Mouse (Mus musculus): ENCODE results near the gene Rap1b. TPM values are rescaled to one million over a fixed set of nuclear protein-coding genes. Genes with fewer than 3 reads are reported as not detected.

Gene Rap1b
- polyA plus RNA-seq, 1 experiment from 2014 or later = 135 TPM

DNA sequence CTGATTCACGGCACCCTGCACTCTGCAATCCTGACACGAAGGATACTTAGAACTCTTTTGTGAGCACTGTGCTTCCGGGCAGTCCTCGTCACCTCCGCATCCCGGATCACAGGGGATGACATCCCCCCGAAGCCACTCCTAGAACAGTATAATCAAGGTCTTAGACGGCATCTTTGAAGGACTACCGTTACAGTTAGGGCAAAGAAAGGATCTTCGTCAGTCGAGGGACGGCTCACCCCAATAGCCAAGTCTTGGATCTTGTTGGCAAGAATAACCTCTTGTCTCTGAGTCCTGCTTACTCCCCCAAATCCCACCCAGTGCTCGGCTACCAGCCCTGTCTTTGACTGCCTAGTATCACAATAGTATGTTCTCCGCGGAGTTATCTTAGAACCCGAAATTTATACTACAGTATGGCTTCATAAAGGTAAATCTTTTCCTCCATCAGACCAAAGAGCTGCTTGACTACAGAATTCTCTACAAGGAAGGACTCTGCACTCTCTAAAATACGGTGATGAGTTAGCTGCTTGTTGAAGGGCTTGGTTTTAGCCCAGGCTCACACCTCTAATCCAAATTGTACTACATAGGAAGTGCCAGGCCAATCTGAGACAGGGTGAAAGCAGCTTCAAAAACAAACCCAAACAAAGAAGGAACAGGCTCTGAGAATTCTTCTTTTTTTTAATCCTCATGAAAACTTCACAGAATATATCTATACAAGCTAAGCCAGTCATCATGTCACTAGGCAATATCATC is 55.2 kb downstream of the Rap1b start:
- no peak overlapping the region for H3K9ac ChIP-seq (ENCODE audit: low read length)
- no peak overlapping the region for H3K4me3 ChIP-seq (ENCODE audit: low read length)
- H3K36me3 ChIP-seq (ENCODE audit: control insufficient read depth, insufficient read depth) = peaks cover 17% of the 10 kb centered on the region
- peaks cover 11% of the 10 kb centered on the region for H3K4me1 ChIP-seq (ENCODE audit: control insufficient read depth, insufficient read depth, low read length)
- WGBS = 92% methylated on average over 17 of the region's 17 CpGs
- no peaks in the 10 kb centered on the region for H3K27me3 ChIP-seq (ENCODE audit: control insufficient read depth, insufficient read depth, low read length)
- no peak overlapping the region for H3K4me2 ChIP-seq (ENCODE audit: low read depth, low read length)
- no peak overlapping the region for H3K27ac ChIP-seq (ENCODE audit: low read length)
- no peaks in the 10 kb centered on the region for H3K9me3 ChIP-seq (replicated peaks; ENCODE audit: control insufficient read depth, low read length)
- no peak for ATAC-seq (replicated peaks; ENCODE audit: extremely low read depth, insufficient read depth, low FRiP score)

DNA sequence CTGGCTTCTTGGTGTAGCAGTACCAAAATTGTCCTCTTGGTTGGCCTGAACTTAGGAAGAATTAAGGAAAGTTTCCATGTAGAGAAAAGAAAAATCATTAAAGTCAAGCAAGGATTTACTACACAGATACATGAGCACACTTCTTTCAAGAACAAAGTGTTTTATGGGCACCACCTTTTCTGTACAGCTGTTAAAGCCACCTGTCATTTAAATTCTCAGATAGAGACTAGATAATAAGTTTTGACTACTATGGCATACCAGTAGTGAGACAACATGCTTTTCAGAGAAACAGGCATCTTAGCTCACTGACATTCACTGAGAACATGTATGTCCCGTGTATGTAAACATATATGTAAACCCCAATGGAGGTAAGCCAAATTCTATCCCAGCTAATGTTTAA is 55.8 kb downstream of the Rap1b start:
- H3K27ac ChIP-seq (ENCODE audit: low read length) = no peak overlapping the region
- H3K4me1 ChIP-seq (ENCODE audit: control insufficient read depth, insufficient read depth, low read length) = peaks cover 11% of the 10 kb centered on the region
- H3K9me3 ChIP-seq (replicated peaks; ENCODE audit: control insufficient read depth, low read length) = no peaks in the 10 kb centered on the region
- H3K4me2 ChIP-seq (ENCODE audit: low read depth, low read length) = no peak overlapping the region
- ATAC-seq (replicated peaks; ENCODE audit: extremely low read depth, insufficient read depth, low FRiP score) = no peak
- H3K4me3 ChIP-seq (ENCODE audit: low read length) = no peak overlapping the region
- peaks cover 20% of the 10 kb centered on the region for H3K36me3 ChIP-seq (ENCODE audit: control insufficient read depth, insufficient read depth)
- H3K27me3 ChIP-seq (ENCODE audit: control insufficient read depth, insufficient read depth, low read length) = no peaks in the 10 kb centered on the region
- H3K9ac ChIP-seq (ENCODE audit: low read length) = no peak overlapping the region
- WGBS = 87% methylated on average over 1 of the region's 1 CpGs

GRCm38 (mm10) chr10:117784646-117785045 is 61.2 kb downstream of the Rap1b start:
- peaks cover 51% of the 10 kb centered on the region for H3K36me3 ChIP-seq (ENCODE audit: control insufficient read depth, insufficient read depth)
- H3K4me3 ChIP-seq (ENCODE audit: low read length) = no peak overlapping the region
- WGBS = 86% methylated on average over 7 of the region's 7 CpGs
- no peaks in the 10 kb centered on the region for H3K27me3 ChIP-seq (ENCODE audit: control insufficient read depth, insufficient read depth, low read length)
- no peak overlapping the region for H3K4me2 ChIP-seq (ENCODE audit: low read depth, low read length)
- ATAC-seq (replicated peaks; ENCODE audit: extremely low read depth, insufficient read depth, low FRiP score) = no peak
- no peak overlapping the region for H3K27ac ChIP-seq (ENCODE audit: low read length)
- H3K9ac ChIP-seq (ENCODE audit: low read length) = no peak overlapping the region
- H3K9me3 ChIP-seq (replicated peaks; ENCODE audit: control insufficient read depth, low read length) = no peaks in the 10 kb centered on the region
- H3K4me1 ChIP-seq (ENCODE audit: control insufficient read depth, insufficient read depth, low read length) = no peaks in the 10 kb centered on the region

- peaks cover 51% of the 10 kb centered on the region for H3K36me3 ChIP-seq (ENCODE audit: control insufficient read depth, insufficient read depth)
- 92% methylated on average over 13 of the region's 13 CpGs for WGBS
- no peak for ATAC-seq (replicated peaks; ENCODE audit: extremely low read depth, insufficient read depth, low FRiP score)
Measured at GRCm38 (mm10) chr10:117783786-117784420, 61.9 kb downstream of the Rap1b start.

DNA sequence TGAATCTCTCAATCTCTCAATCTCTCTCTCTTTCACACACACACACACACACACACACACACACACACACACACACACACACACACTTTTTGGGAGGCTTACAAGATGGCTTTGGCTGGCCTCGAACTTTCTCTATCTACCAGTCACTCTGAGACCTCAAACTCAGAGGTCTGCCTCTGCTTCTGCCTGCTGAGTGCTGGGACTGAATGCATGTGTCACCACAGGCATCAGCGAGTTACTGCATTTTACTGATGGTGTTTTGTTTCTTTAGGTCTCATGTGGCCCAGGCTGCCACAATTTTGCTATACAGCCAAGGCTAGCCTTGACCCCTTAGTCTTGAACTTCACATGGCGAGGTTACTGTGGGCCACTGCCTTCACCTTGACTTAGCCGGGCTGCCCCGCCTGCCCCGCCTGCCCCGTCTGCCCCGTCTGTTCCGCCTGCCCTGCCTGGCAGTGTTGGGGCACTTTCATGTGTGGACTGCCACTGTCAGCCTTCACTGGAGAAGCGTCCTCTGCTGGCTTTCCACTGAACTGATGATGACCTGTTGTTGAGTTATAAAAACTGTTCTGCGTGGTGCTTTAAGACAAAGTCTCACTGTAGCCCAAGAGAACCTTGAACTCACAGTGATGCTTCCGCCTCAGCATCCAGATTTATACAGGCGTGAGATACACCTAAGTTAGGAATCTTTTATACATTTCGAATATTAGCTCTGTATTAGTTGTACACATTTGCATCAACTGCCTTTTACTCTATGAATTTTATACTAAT is 63.2 kb downstream of the Rap1b start:
- H3K4me2 ChIP-seq (ENCODE audit: low read depth, low read length) = no peak overlapping the region
- H3K4me3 ChIP-seq (ENCODE audit: low read length) = no peak overlapping the region
- ATAC-seq (replicated peaks; ENCODE audit: extremely low read depth, insufficient read depth, low FRiP score) = no peak
- no peak overlapping the region for H3K9ac ChIP-seq (ENCODE audit: low read length)
- WGBS = 94% methylated on average over 14 of the region's 14 CpGs
- H3K9me3 ChIP-seq (replicated peaks; ENCODE audit: control insufficient read depth, low read length) = no peaks in the 10 kb centered on the region
- H3K36me3 ChIP-seq (ENCODE audit: control insufficient read depth, insufficient read depth) = peaks cover 53% of the 10 kb centered on the region
- no peak overlapping the region for H3K27ac ChIP-seq (ENCODE audit: low read length)
- no peaks in the 10 kb centered on the region for H3K27me3 ChIP-seq (ENCODE audit: control insufficient read depth, insufficient read depth, low read length)
- no peaks in the 10 kb centered on the region for H3K4me1 ChIP-seq (ENCODE audit: control insufficient read depth, insufficient read depth, low read length)

More at GRCm38 (mm10) chr10:117783786-117784420, 61.9 kb downstream of the Rap1b start:
- no peak overlapping the region for H3K9ac ChIP-seq (ENCODE audit: low read length)
- no peak overlapping the region for H3K27ac ChIP-seq (ENCODE audit: low read length)
- H3K4me1 ChIP-seq (ENCODE audit: control insufficient read depth, insufficient read depth, low read length) = no peaks in the 10 kb centered on the region
- no peaks in the 10 kb centered on the region for H3K27me3 ChIP-seq (ENCODE audit: control insufficient read depth, insufficient read depth, low read length)
- no peak overlapping the region for H3K4me3 ChIP-seq (ENCODE audit: low read length)
- H3K9me3 ChIP-seq (replicated peaks; ENCODE audit: control insufficient read depth, low read length) = no peaks in the 10 kb centered on the region
- no peak overlapping the region for H3K4me2 ChIP-seq (ENCODE audit: low read depth, low read length)

DNA sequence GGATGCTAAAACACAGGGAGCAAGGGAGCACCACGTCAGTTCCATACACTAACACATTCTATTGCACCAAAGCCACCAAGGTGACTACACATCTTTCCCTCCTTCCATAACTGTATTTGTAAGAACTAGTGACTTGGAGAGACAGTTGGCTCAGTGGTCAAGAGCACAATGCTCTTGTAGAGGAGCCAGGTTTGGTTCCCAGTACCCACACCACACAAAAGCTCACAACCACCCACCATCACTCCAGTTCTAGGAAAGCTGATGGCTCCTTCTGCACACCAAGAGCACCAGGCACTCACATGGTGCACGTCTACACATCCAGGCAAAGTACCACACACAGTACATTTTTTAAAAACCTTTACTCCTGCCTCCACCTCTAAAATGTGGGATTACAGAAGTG is 63.8 kb downstream of the Rap1b start:
- Histone ChIP-seq H3K36me3 (ENCODE audit: control insufficient read depth, insufficient read depth) (peaks cover 51% of the 10 kb centered on the region), H3K4me1 (ENCODE audit: control insufficient read depth, insufficient read depth, low read length) (no peaks in the 10 kb centered on the region), H3K9ac (ENCODE audit: low read length) (no peak overlapping the region), H3K9me3 (replicated peaks; ENCODE audit: control insufficient read depth, low read length) (no peaks in the 10 kb centered on the region), H3K27me3 (ENCODE audit: control insufficient read depth, insufficient read depth, low read length) (no peaks in the 10 kb centered on the region), H3K27ac (ENCODE audit: low read length) (no peak overlapping the region), H3K4me3 (ENCODE audit: low read length) (no peak overlapping the region), H3K4me2 (ENCODE audit: low read depth, low read length) (no peak overlapping the region)
- ATAC-seq (replicated peaks; ENCODE audit: extremely low read depth, insufficient read depth, low FRiP score) = no peak
- 90% methylated on average over 2 of the region's 2 CpGs for WGBS

GRCm38 (mm10) chr10:117781021-117781725 is 64.7 kb downstream of the Rap1b start:
- no peak overlapping the region for H3K4me2 ChIP-seq (ENCODE audit: low read depth, low read length)
- no peak for ATAC-seq (replicated peaks; ENCODE audit: extremely low read depth, insufficient read depth, low FRiP score)
- H3K4me1 ChIP-seq (ENCODE audit: control insufficient read depth, insufficient read depth, low read length) = no peaks in the 10 kb centered on the region
- WGBS = 91% methylated on average over 17 of the region's 17 CpGs
- no peaks in the 10 kb centered on the region for H3K27me3 ChIP-seq (ENCODE audit: control insufficient read depth, insufficient read depth, low read length)
- H3K27ac ChIP-seq (ENCODE audit: low read length) = no peak overlapping the region
- peaks cover 46% of the 10 kb centered on the region for H3K36me3 ChIP-seq (ENCODE audit: control insufficient read depth, insufficient read depth)
- H3K9me3 ChIP-seq (replicated peaks; ENCODE audit: control insufficient read depth, low read length) = no peaks in the 10 kb centered on the region
- H3K4me3 ChIP-seq (ENCODE audit: low read length) = no peak overlapping the region
- no peak overlapping the region for H3K9ac ChIP-seq (ENCODE audit: low read length)

GRCm38 (mm10) chr10:117780306-117780911 is 65.4 kb downstream of the Rap1b start:
- no peak overlapping the region for H3K4me2 ChIP-seq (ENCODE audit: low read depth, low read length)
- no peak overlapping the region for H3K9ac ChIP-seq (ENCODE audit: low read length)
- H3K36me3 ChIP-seq (ENCODE audit: control insufficient read depth, insufficient read depth) = peaks cover 49% of the 10 kb centered on the region
- H3K27me3 ChIP-seq (ENCODE audit: control insufficient read depth, insufficient read depth, low read length) = no peaks in the 10 kb centered on the region
- H3K27ac ChIP-seq (ENCODE audit: low read length) = no peak overlapping the region
- 93% methylated on average over 6 of the region's 6 CpGs for WGBS
- H3K9me3 ChIP-seq (replicated peaks; ENCODE audit: control insufficient read depth, low read length) = no peaks in the 10 kb centered on the region
- no peaks in the 10 kb centered on the region for H3K4me1 ChIP-seq (ENCODE audit: control insufficient read depth, insufficient read depth, low read length)
- H3K4me3 ChIP-seq (ENCODE audit: low read length) = no peak overlapping the region
- no peak for ATAC-seq (replicated peaks; ENCODE audit: extremely low read depth, insufficient read depth, low FRiP score)
